Mouse (Mus musculus) liver, postnatal 0 days (tissue): ENCODE results near the gene Ppp1cb.

Experiments used
- CTCF ChIP-seq: sonication (generic); IDR thresholded peaks from 2 replicates; pipeline ENCODE4 v1.5.1; 2016; ENCODE audit warnings: antibody characterized with exemption, low read depth
- EP300 ChIP-seq: IDR thresholded peaks from 2 replicates; pipeline ENCODE4 v1.6.1; 2016; ENCODE audit warnings: antibody characterized with exemption, low read depth, mild to moderate bottlenecking

DNA sequence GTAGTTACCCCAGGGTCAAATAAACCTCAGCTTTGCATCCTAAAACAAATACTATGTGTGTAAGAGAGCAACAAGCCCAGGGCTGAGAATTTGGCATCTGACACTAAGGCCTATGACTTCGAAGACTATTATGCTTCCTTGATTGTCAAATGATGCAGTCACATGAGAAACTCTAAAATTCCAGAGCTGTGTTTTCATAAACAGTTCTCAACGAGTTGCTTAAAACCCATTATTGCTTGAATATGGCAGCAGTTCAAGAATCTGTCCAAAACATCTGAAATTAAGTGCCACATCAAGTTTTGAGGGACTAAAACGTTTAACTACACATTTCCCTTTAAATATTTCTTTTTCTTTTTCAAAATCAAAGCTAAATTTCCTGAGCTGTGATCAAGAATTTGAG, 50.1 kb downstream of the Ppp1cb start:
- TF ChIP-seq CTCF: no peak
- no peak for TF ChIP-seq EP300
